Mouse (Mus musculus) CH12.LX (cell line): ENCODE data around the gene Zfp981.
"Not testable (repeated sequence)": the region's sequence is repeated elsewhere in the genome, so short reads cannot be mapped to it uniquely, and the experiment has no call there.

Source experiments
- CTCF ChIP-seq, 2 experiments: IDR thresholded peaks in 1 of 2; conservative IDR thresholded peaks in 1 of 2; 2 replicates each; pipeline ENCODE4 v1.5.1; 2011 to 2012; ENCODE audit warnings: low read depth in 2 of 2, low read length in 2 of 2, improper control_type of control experiment in 1 of 2, inconsistent platforms in 1 of 2, mild to moderate bottlenecking in 1 of 2, moderate library complexity in 1 of 2
- POLR2A ChIP-seq: IDR thresholded peaks from 2 replicates; pipeline ENCODE4 v1.6.1; 2011; ENCODE audit warnings: low read depth, mild to moderate bottlenecking, improper control_type of control experiment, low read length
- RAD21 ChIP-seq: IDR thresholded peaks from 2 replicates; pipeline ENCODE4 v1.6.1; 2011; ENCODE audit warnings: low read depth, mild to moderate bottlenecking, low read length, improper control_type of control experiment, moderate library complexity

- TF ChIP-seq POLR2A; RAD21; CTCF (conservative IDR thresholded peaks at IDR 0.05 in 1 of 2, IDR thresholded peaks at IDR 0.05 in 1 of 2; ENCODE audit: low read depth in 2 of 2, low read length in 2 of 2): not testable (repeated sequence)
These were observed 9.8 kb upstream of the Zfp981 start for GRCm38 (mm10) chr4:146491993-146492392.
